Mouse (Mus musculus) liver, postnatal 0 days (tissue): ENCODE measurements at regions not wholly inside any gene's neighbourhood (a gene's known extent, or its start where the extent isn't known, plus 50 kb on each side); places are given as distances from the start of the nearest gene placed in this dataset.

Source experiments
- CTCF ChIP-seq: sonication (generic); IDR thresholded peaks from 2 replicates; pipeline ENCODE4 v1.5.1; 2016; ENCODE audit warnings: antibody characterized with exemption, low read depth
- EP300 ChIP-seq: IDR thresholded peaks from 2 replicates; pipeline ENCODE4 v1.6.1; 2016; ENCODE audit warnings: antibody characterized with exemption, low read depth, mild to moderate bottlenecking

- TF ChIP-seq CTCF (no peak), EP300 (no peak)
These were observed 191.0 kb upstream of the Map3k1 start for GRCm38 (mm10) chr13:111999647-112000292.
